Mouse (Mus musculus) olfactory bulb, adult 2 months (tissue): ENCODE results near the gene Vars. TPM values are rescaled to one million over a fixed set of nuclear protein-coding genes. Genes with fewer than 3 reads are reported as not detected.
"Not testable (repeated sequence)": the region's sequence is repeated elsewhere in the genome, so short reads cannot be mapped to it uniquely, and the experiment has no call there.

Source experiments
- H3K27ac ChIP-seq: fragments of 200-500 bp; 2 replicates; pipeline ENCODE4 v1.5.1; 2012; ENCODE audit warnings: low read depth, low read length; ENCODE audit not compliant: insufficient read depth
- H3K4me1 ChIP-seq: fragments of 200-500 bp; 2 replicates; pipeline ENCODE4 v1.6.1; 2012; ENCODE audit warnings: low read length; ENCODE audit not compliant: control insufficient read depth, insufficient read depth
- H3K4me3 ChIP-seq: fragments of 200-500 bp; 2 replicates; pipeline ENCODE4 v1.5.1; 2012; ENCODE audit warnings: mild to moderate bottlenecking, low read depth, low read length, moderate library complexity; ENCODE audit not compliant: insufficient read depth
- CTCF ChIP-seq: fragments of 200-500 bp; IDR thresholded peaks from 2 replicates; pipeline ENCODE4 v1.5.1; 2012; ENCODE audit warnings: low read depth, mild to moderate bottlenecking, low read length, moderate library complexity; ENCODE audit not compliant: insufficient read depth
- POLR2A ChIP-seq: fragments of 200-500 bp; IDR thresholded peaks from 2 replicates; pipeline ENCODE4 v1.6.1; 2012; ENCODE audit warnings: mild to moderate bottlenecking, low read depth, low read length, moderate library complexity; ENCODE audit not compliant: insufficient read depth
- WGBS: fragments of 180-500 bp; shearing (Covaris S2); methylation state at CpG from one replicate; pipeline ENCODE4 v1.1.7; 2018; 5-methylcytosine and 5-hydroxymethylcytosine counted together
- polyA plus RNA-seq: library from polyadenylated mRNA; stranded (reverse); fragments of >200 nt; gene quantifications from 2 replicates; pipeline ENCODE4 v1.2.4, GENCODE M21; 2012; ENCODE audit warnings: low replicate concordance; ENCODE audit not compliant: missing spikeins, insufficient read depth, insufficient read length

Vars gene
- polyA plus RNA-seq, 1 experiment, result not detected

DNA sequence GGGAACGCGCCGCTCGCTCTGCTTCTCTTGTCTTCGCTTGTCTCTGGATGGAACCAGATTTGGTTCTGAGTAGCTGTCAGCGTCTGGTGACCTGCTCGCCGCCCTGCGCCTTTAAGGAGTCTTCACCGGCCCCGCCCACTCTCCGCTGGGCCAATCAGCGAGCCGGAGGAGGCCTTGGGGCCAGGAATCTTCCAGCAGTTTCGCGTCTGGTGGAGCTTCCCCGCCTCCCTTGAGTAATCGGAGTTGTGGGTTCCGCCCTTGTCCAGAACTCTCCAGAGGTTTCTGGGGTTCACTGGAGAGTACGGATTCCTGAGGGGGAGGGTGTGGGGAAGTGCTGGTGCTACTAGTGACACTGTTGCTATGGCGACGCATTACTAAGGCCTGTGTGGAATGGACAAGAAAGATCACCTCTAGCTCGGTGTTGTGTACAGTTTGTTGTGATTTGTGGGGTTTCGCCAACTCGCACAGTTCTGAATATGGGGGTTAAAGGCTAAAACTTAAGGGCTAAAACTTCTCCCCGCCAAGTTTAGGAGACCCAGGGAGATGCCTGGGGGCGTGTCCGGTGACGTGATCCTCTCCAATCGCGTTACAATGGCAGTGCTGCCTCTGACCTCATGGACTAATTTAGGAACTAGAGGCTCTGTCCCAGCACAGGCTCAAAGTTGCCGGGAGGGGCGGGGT lies 28.6 kb upstream of the Vars start, which contains the start of the genes Hspa1a and Hspa1l:
Gene Hspa1a (minus strand): TSS at position 88 of the 681 bp plus-strand sequence.
Gene Hspa1l (plus strand): TSS at position 635 of the 681 bp plus-strand sequence.
- H3K4me1 ChIP-seq, result not testable (repeated sequence)
- 0 out of 2 replicates have a peak, but pooled peaks have one; percentile 27 for TF ChIP-seq POLR2A
- under 1% methylated on average over 33 of the region's 33 CpGs for WGBS
- Histone ChIP-seq H3K27ac (0 out of 2 replicates have a peak within 1 kb of the TSS, but pooled peaks have one; percentile 2), H3K4me3 (peak within 1 kb of the TSS; percentile 62)

DNA sequence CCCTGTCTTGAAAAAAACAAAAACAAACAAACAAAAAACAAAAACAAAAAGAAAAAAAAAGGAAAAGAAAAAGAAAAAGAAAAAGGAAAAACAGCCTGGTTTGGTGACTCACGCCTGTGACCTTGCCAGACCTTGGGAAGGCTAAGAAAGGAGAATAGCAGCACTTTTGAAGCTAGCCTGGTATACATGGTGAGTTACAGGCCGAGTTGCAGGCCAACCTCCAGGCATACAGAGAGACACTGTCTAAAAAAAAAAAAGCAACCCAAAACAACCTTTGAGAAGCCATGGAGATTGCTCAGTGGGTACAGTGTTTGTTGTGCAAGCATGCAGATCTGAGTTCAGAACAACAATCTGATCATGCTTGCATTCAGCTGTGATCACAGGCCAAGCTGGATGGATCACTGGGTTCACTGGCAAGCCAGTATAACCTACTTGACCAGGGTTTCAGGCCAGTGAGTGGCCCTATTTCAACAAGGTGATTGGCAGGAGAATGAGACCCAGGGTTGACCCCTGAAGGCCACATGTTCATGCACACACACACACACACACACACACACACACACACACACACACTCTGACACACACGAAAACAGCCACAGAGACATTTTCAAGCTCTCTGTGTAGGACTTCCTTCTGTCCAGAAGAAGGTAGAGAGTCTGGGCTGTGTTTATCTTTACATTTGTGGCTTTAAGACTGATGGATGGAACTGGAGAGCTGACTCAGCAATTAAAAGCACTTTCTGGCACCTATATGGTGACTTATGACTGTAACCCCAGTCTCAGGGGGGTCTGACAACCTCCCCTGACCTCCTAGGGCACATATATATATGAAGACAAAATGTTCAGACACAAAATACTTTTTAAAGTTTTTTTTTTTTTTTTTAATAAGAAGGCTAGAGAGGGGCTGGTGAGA lies 24.9 kb upstream of the Vars start:
- H3K27ac ChIP-seq, result no peak overlapping the region
- no peaks in the 10 kb centered on the region for H3K4me1 ChIP-seq
- no peak overlapping the region for H3K4me3 ChIP-seq
- no peak for TF ChIP-seq CTCF
- TF ChIP-seq POLR2A, result no peak
- WGBS, result 87% methylated on average over 3 of the region's 3 CpGs

DNA sequence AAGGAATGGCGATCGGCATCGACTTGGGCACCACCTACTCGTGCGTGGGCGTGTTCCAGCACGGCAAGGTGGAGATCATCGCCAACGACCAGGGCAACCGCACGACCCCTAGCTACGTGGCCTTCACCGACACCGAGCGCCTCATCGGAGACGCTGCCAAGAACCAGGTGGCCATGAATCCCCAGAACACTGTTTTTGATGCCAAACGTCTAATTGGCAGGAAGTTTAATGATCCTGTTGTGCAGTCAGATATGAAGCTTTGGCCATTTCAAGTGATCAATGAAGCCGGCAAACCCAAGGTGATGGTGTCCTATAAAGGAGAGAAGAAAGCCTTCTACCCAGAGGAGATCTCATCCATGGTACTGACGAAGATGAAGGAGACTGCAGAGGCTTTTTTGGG lies 23.8 kb upstream of the Vars start:
- WGBS, result 94% methylated on average over 20 of the region's 20 CpGs
- no peak for TF ChIP-seq POLR2A
- no peak for TF ChIP-seq CTCF
- Histone ChIP-seq H3K4me3 (no peak overlapping the region), H3K27ac (no peak overlapping the region), H3K4me1 (no peaks in the 10 kb centered on the region)

DNA sequence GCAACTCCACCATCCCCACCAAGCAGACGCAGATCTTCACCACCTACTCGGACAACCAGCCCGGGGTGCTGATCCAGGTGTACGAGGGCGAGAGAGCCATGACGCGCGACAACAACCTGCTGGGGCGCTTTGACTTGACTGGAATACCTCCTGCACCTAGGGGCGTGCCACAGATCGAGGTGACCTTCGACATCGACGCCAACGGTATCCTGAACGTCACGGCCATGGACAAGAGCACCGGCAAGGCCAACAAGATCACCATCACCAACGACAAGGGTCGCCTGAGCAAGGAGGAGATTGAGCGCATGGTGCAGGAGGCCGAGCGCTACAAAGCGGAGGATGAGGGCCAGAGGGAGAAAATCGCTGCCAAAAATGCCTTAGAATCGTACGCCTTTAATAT lies 22.5 kb upstream of the Vars start:
- Histone ChIP-seq H3K27ac (no peak overlapping the region), H3K4me3 (no peak overlapping the region), H3K4me1 (no peaks in the 10 kb centered on the region)
- TF ChIP-seq POLR2A, result no peak
- TF ChIP-seq CTCF, result no peak
- WGBS, result 87% methylated on average over 27 of the region's 27 CpGs

DNA sequence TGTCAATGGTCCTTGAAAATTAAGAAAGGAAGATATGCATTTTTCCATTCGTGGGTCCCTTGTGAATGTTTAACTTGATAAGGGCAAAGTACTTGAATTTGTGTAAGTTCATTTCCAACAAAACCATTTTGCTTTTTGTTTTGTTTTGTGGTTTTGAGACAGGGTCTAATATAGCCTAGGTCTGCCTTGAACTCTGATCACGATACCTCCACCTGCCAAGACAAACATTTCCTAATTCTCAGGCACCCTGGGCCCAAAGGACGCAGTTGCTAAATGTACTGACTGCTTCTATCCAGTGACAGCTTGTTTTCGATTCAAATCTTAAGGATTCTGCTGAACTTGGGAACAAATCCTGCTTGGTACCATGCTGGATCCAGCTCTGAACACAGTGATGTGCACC lies 21.2 kb upstream of the Vars start:
- no peaks in the 10 kb centered on the region for H3K4me1 ChIP-seq
- 97% methylated on average over 4 of the region's 4 CpGs for WGBS
- no peak overlapping the region for H3K27ac ChIP-seq
- TF ChIP-seq CTCF (no peak), POLR2A (no peak)
- H3K4me3 ChIP-seq, result no peak overlapping the region

DNA sequence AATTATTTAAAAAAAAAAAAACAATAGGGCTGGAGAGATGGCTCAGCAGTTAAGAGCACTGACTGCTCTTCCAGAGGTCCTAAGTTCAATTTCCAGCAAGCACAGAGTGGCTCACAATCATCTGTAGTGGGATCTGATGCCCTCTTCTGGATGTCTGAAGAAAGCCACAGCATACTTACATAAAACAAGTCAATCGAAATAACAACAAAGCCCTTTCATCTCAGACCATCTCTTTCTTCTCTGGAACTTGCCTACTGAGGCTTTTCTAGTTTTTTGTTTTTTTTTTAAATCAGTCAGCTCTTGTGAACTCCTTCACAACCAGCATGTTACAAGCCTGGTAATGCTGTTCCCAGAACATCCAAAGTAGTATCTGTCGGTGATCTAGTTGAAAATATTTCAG lies 20.1 kb upstream of the Vars start:
- no peak for TF ChIP-seq POLR2A
- no peak for TF ChIP-seq CTCF
- Histone ChIP-seq H3K4me1 (no peaks in the 10 kb centered on the region), H3K27ac (peak overlapping the region; percentile 12; the same call in 1 of the 2 replicates), H3K4me3 (no peak overlapping the region)
- 13% methylated on average over 2 of the region's 2 CpGs for WGBS

DNA sequence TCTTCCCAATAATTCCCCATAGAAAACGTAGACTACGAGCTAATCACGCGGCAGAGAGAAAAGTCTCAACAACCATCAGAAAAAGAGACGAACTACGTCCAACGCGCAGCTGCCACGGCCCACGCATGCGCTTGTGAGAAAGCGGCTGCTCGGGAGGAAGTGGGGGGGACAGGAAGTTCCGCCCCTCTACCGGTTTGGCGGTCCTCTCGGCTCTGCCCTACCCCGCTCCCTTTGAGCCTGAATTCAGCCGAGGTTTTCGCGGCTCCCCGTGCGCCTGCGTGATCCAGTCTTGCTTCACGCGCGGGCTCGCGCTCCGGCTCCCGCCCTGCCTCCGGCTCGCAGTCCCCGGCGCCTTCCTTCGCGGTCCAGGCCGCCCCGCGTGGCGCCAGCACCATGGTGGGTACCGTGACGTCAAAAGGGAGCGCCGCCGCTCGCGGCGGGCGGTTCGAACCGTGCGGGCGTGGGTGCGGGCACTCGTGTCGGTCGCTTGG lies 19.1 kb upstream of the Vars start, which contains the start of gene Lsm2:
Gene Lsm2 (plus strand): TSS at position 173 of the 491 bp plus-strand sequence.
- peak within 1 kb of the TSS; percentile 96 for H3K27ac ChIP-seq
- no peaks in the 10 kb centered on the region for H3K4me1 ChIP-seq
- TF ChIP-seq CTCF (no peak), POLR2A (peak; percentile 74)
- WGBS, result under 1% methylated on average over 58 of the region's 58 CpGs
- H3K4me3 ChIP-seq, result peak within 1 kb of the TSS; percentile 82

DNA sequence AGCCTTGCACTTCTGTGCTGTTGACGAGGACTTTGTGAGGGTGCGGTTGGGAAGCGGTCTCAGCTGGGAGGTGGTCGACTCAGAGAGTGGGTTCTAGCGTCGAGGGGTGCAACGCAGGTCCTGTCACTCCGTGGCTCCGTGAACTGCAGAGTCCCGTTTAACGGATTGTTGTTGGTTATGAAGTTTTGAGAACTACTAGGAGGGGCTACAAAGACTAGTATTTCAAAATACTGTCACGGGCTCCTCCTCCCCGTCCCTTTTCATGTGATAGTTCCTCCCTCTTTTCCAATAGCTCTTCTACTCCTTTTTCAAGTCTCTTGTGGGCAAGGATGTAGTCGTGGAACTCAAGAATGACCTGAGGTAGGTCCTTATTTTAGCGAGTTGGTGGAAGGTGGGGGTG lies 18.5 kb upstream of the Vars start:
- under 1% methylated on average over 15 of the region's 15 CpGs for WGBS
- TF ChIP-seq CTCF (no peak), POLR2A (no peak)

DNA sequence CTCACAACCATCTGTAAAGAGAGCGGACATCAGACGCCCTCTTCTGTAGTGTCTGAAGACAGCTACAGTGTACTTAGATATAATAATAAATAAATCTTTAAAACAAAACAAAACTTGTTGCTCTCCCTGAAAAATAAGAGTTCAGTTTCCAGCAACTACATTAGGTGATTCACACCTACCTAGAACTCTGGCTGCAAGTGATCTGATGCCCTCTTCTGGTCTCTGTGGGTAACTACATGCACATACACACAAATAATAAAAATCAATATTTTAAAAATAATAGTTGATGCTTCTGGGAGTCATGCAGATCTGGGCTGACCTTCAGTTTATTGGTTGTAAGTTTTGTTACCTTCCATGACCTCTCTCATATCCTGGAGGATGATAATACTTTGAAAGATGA lies 16.6 kb upstream of the Vars start:
- no peak for TF ChIP-seq POLR2A
- no peak for TF ChIP-seq CTCF
- 70% methylated on average over 2 of the region's 2 CpGs for WGBS
- Histone ChIP-seq H3K4me3 (no peak overlapping the region), H3K27ac (no peak overlapping the region), H3K4me1 (no peaks in the 10 kb centered on the region)

More for the DNA sequence above, 18.5 kb upstream of the Vars start:
- no peak overlapping the region for H3K27ac ChIP-seq
- peak overlapping the region; percentile 82 for H3K4me3 ChIP-seq
- no peaks in the 10 kb centered on the region for H3K4me1 ChIP-seq
